Mouse (Mus musculus) urinary bladder, adult 18-20 months (tissue): ENCODE data around the gene Clcn3.
A peak's percentile ranks its signal among the peaks of the same experiment; 100 is the strongest.

Experiments
- DNase-seq, 2 experiments: peaks; one replicate each; pipeline ENCODE4 v3.0.0; 2022; ENCODE audit warnings: low spot score in 2 of 2, mixed read lengths in 2 of 2

Gene Clcn3

DNA sequence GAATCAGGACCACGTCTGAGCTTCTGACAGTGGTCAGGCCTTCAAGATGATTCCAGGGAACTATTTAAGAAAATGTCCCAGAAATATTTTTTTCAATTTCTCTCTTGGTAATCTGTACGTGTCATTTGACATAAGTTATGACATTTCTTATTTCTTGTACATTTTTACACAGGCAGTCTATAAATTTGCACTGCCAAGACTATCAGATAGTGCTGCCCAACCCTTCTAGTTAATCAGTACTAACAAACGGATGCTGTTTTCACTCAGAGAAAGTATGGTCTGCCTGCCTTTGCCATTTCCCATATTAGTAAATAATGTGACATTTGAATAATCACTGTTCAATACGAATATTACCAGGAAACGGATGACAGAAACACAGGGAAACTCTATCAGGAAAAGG, 30.3 kb downstream of the Clcn3 start:
- DNase-seq, result no peak

DNA sequence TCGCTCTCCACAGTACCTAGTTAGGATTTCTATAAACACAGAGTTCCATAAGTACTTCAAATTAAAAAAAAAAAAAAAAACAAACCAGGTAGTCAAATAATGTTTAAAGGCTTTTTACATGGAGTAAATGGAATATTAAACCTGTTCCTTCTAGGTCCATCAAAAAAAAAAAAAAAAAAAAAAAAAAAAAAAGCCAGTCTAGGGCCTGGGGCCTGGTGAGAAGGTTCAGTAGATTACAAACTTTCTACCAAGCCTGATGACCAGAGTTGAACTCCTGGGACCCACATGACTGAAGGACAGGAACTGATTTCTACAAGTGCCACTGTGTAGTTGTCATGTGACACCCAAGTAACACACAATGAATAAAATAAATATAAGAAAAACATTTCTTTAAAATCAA, 31.3 kb downstream of the Clcn3 start:
- no peak for DNase-seq

DNA sequence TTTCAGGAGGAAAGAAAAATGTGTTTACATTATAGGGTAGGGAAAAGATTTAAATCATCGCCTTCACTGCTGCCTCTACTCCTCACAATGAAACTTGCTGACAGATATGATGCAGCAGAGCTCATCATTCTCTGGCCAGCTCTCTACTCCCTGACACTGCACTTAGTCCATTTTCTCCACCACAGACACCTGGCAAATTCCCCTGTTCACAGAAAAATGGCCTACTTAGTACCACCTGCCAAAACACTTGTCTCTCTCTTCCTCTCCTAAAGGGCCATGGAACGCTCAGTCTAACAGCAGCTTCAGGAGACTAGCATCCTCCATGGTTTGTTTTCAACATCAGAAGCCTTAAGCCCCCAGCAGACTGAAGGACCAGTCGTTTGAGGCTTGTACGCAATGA, 31.8 kb downstream of the Clcn3 start:
- DNase-seq, result no peak

DNA sequence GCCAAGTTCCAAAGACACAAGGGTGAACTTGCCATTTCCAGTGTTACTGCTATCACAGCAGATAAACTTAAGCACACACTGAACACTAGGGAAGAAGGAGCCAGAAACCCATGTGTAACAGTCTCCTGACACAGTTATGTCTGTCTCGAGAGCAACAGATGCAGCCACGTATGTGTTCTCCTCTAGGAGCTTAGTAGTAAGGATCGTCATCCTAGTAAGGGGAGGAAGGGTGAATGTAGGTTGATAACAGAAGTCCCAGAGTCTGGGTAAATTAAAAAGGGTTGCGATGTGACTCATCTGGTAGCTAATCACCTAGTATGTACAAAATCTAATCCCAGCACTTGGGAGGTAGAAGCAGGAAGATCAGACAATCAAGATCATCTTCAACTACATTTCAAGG, 33.2 kb downstream of the Clcn3 start:
- DNase-seq, result no peak

DNA sequence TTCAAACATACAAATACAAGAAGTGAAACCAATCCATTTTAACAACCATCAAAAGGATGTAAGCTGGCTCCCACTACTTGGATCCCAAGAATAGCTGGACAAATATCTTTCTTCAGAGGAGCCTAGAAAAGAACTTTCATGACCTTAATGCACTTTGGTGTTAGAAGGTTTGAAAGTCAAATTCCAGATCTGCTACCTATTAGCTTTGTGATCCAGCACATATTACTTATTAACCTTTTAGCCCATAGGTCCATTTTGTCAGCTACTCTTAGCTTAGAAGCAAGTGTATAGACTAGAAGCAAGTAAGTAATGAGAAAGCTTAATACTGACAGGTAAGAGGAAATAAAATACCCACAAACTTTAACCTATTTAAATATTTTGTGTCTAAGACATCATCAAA, 35.6 kb downstream of the Clcn3 start:
- DNase-seq, result no peak

DNA sequence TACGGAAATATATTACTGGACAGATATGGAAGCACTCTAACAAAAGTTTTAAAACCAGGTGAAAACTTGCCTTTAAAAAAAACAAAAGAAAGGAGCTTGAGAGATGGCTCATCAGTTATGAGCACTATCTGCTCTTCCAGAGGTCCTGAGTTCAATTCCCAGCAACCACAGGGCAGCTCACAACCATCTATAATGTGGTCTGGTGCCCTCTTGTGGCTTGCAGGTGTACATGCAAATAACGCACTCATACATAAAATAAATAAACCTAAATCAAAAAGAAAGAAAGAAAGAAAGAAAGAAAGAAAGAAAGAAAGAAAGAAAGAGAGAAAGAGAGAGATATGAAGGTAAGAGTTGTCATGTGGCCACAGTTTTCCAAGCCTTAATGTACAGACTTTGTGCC, 40.2 kb downstream of the Clcn3 start:
- DNase-seq, result no peak

DNA sequence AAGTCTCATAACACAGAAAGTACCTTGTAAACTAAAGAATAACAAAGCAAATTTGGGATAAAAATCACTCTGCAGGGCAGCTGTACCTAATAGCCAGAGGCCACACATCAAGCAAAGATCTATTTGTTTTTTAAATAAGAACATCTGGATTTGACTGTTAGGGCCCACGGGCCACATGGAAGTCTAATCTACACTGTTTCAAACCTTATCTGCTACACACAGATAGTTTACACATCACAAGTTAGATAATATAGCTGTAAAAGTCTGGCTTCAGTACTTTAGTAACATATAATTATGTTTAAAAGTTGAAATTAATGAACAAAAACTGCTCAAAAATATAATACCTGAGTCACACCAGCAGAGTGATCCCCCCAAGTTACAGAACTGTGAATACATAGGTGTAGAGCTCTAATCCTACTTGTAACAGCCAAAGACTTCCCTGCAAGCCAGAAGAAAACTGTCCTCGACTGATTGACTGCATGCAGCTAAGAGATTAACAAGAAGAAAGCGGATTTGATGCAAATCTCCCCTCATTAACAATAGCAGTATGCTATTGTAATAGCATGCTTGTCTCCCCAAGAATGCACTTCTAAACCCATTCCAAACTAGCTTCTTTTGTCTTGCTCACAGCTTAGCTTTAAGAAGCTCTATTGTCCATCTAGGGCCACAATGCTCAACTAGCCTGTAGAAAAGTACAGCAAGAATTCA, 44.2 kb downstream of the Clcn3 start:
- DNase-seq, result no peak

DNA sequence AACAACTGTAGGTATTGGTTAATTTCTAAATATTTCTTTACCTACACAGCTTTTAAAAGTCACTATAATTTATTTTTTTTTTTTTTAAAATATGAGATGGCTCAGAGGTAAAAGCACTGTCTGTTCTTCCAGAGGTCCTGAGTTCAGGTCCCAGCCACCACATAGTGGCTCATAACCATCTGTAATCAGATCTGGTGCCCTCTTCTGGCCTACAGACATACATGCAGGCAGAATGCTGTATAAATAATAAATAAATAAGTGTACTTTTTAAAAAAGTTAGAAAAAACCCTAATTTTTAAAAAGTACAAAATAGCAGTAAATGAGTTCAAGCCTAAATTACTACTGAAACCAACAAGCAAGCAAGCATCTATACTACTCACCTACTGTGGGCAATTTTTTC, 49.5 kb downstream of the Clcn3 start:
- DNase-seq, result no peak

DNA sequence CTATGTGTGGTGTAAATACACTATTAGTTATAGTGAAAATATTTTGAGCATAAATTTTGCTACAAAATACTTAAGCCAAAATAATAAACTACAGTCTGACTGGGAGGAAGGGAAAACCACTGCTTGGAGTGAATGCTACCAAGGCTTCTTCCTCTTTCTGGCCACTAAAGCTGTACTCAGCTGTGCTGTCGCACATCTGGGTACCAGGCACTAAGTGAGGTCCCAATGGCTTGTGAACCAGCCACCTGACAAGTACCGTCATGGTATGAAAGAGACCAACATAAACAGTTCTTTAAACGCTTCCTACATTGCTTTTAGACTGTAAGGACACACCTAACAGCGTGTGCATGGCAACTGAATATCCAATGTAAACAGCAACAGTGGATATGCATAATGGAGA, 62.9 kb downstream of the Clcn3 start:
- DNase-seq, result no peak

DNA sequence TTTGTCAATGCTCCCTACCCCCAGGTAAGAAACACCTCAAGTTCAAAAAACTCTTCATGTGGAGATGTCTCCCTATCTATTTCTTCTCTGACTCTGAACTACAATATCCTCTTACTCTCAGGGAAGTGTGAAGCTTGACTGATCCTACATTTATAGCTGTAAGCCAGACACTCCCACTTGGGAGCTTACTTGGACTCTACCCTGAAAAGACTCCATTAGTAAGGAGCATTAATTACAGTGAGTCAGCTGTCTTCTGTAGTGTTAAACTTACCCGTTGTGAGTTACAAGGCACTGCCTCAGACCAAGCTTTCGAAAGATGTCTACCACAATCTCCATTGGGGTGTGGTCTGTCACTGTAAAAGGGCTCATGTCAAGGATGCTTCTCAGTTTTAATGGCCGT, 64.0 kb downstream of the Clcn3 start:
- DNase-seq, result no peak

DNA sequence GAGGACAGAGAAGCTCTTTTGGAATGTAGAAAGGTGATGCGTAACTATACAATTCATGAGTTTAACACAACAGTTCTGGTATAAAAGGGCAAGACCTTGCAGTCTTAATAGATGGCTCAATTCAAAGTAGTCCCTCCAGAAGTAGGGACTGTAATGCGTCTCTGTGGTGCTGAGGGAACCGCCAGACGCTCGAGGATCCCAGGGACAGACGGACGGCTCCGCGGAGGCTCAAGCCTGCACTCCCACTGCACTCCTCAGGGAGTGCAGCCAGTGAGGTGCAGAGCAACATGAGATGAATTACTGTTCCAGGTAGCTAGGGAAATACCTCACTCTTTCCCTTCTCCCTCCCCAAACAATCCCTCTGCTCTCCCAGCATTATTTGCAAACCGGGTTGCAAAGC, 70.5 kb downstream of the Clcn3 start:
- DNase-seq, result no peak

DNA sequence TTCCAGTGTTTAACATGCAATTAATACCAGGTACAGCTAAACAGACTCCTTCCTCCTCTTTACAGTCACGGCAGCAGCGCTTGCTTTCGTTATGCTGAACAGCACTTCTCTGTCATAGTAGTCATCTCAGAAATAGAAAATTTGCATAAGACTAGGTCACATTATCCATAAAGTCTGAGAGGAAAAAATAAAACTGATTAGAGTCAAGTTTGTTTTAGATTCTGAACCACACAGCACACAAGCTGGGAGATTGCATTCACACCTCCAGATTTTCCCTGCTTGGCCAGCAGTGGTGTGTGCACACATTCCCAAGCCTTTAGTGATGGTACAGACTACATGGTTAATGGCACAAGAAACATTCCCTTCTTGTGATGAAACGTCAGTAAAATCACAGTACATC, 71.0 kb downstream of the Clcn3 start:
- DNase-seq, result no peak

DNA sequence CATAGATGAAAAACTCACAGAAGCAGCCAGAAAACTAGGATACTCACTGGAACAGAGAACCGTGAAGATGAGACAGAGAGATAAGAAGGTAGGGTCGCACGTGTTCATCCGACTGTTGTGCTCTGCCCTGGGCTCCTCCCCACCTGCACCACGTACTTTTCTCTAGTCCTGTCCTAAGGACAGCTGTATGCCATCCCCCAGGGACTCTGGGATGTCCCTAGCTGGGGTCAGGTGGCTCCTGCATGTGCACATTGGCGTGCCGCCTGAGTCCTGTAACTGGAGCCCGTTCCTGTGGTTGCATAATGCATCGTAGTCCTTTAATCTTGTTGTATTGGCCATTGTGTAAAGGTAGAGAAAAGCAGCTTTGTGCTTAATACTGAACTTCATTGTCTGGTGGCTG, 83.0 kb downstream of the Clcn3 start:
- no peak for DNase-seq

DNA sequence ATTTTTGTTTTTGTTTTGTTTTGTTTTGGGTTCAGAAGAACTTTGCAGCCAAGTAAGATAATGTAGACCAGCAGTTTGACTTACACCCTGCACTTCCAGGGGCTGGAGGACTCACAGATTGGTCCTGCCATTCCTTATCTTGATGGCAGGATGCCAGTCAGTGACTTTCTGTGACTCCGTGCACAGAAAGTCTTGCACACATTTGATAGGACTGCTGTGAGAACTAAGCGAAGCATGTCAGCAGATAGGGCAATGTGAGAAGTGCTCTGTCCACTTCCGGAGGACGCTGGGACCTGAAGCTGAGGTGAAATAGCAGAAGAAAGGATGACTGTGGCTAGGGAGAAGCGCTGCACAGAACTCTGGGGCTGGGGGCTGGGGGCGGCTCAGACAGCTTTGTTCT, 87.2 kb downstream of the Clcn3 start:
- no peak for DNase-seq

DNA sequence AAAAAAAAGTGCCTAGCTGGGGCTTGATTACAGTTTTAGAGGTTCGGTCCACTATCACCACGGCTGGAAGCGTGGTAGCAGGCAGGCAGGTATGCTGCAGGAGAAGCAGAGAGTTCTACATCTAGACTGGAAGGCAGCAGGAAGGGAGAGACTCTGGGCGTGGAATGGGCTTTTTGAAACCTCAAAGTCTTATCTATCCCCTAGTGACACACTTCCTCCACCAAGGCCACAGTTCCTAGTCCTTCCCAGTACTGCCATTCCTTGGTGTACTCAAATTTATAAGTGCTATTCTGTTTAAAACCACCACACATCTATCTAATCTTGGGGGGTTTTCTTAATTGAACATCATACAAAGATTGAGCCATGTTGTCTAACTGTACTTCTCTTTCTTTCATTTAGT, 91.3 kb downstream of the Clcn3 start:
- DNase-seq, result no peak

DNA sequence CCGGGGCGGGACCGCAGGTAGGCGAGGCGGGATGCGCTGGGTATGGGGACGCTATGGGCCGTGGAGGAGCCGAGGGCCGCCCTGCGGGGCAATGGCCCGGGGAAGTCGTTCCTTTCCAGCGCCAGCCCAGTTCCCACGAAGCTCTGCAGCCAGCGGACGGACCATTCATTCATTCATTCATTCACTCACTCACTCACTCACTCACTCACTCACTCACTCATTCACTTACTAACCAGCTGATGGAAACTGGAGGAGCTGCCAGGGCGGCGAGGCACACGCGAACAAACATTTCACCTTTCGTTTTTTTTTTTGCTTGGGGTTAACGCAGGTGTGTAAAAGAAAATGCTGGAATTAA, 92.6 kb downstream of the Clcn3 start:
- DNase-seq, result no peak

DNA sequence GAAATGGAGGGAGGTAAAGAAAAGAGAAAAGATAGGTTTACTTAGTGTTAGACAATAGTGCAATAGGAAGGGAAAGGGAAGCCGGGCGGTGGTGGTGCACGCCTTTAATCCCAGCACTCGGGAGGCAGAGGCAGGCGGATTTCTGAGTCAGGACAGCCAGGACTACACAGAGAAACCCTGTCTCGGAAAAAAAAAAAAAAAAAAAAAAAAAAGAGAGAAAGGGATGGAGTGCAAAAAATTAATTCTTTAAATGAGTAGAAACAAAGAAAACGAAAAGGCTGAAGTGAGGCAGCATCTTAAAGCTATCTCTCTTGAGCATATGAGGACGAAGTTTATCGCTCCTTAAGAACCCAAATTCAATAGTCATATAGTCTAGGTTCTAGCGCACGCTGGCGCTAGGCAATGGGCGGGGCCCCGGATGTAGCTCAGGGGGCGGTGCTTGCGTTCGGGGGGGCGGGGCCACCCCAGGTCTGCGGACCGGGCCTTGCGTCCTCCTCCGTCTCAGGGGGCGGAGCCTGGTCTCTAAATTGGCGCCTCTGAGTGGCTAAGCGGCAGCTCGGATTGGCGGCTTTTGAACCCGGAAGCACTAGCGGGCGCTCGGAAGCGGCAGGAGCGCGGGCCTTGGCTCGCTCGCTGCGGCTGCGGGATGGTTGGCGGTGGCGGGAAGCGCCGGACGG, 93.1 kb downstream of the Clcn3 start, which contains the start of gene Hpf1:
TSS of gene Hpf1 (plus strand) at position 576 of the 677 bp plus-strand sequence.
- peak; percentile 76 to 88 for DNase-seq

DNA sequence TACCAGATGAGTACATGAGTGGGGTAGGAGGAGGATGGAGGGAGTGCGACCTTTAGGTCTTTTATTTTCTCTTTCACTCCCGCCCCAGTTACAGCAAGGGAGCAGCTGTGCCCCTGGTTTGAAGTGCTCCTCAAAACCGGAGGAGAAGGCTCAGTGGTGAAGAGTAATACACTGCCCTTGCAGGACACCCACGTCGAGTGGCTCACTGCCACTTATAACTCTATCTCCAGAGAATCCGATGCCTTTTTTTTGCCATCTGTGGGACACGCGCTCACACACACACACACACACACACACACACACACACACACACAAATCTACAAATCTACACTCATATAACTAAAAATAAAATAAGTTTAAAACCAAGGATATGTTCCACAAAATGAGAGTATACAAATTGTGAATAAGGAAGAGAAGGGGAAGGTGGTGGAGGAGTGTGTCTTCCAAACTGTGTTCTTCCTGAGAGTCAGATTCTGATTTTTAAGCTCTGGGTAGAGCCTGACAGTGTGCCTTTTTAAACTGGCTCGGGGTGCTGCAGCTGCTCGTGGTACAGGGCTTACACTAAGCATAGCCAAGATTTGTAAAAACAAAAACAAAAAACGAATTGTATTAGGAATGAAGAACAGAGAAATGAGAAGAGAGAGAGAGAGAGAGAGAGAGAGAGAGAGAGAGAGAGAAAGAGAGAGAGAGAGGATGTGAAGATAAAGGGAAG, 93.8 kb downstream of the Clcn3 start:
- no peak for DNase-seq

DNA sequence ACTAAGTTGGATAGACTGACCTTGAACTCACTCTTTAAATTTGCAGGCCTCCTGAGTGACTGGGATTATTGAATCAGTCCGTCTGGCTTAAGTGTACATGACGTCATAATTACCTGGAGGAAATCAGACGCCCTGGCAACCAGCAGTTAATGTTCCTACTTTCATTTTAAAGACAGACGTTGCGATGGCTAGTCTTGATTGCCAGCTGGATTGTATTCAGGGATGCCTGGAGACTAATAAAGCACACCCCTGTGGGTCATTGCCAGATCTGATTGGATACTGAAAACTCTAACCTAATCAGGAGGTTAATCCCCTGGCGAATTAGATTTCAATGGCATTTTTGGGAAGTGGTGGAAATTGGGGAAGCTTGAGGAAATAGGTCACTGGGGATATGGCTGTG, 96.4 kb downstream of the Clcn3 start:
- DNase-seq, result no peak

DNA sequence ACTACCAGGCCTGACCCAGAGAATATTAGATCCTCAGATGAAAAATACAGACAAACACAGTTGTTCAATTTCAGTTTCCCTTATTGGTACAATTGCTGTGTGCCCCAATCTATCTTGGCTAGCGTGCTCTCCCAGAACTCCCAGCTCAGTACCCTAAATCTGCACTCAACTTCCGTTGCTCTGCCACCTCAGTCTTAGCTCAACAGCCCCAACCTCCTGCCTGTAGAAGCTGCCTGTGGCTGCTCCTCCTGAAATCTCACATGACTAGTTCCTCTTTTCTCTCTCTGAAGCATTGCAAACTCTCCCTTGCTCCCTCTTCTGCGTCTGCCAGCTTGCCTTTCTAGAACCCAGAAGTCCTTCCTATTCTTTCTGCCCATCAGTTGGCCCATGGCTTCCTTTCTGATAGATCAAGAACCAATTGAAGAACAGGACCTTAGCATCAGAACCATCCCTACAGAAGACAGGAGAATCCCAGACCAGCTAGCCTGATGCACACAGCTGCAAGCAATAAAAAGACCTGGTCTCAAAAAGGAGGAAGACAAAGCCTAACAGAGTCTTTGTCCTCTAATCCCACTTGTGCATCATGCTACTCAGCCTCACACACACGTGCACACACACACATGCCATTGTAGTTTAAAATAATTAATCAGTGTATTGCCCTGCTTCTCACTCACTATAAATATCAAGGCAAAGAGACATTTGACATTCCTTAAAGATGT, 99.5 kb downstream of the Clcn3 start:
- no peak for DNase-seq

DNA sequence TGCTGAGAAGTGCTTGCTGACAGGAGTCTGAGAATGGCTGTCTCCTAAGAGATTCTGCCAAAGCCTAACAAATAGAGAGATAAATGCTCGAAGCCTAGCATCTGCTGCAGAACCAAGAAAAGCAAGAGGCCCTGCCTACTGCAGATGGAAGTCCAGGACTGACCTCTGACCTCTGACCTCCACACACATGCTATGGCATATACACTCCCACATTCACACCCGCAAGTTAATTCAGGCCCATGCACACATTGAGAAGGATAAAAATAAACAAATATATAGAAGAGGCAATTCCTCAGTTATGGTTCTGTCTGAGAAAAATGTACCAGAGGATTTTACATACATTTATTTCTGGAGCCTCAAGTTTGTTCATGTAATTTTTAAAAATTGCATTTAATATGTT, 104.5 kb downstream of the Clcn3 start:
- no peak for DNase-seq
